Mouse (Mus musculus): ENCODE measurements around the gene Ppp1r14b. TPM values are rescaled to one million over a fixed set of nuclear protein-coding genes. Genes with fewer than 3 reads are reported as not detected.

The Ppp1r14b gene
- polyA plus RNA-seq, 1 experiment from 2014 or later, result 202 TPM

GRCm38 (mm10) chr19:7012426-7012825 lies 37.7 kb downstream of the Ppp1r14b start:
- WGBS, result 63% methylated on average over 4 of the region's 4 CpGs
- no peak overlapping the region for H3K4me3 ChIP-seq (ENCODE audit: low read length)
- no peak overlapping the region for H3K4me2 ChIP-seq (replicated peaks; ENCODE audit: low read depth, low read length)
- H3K36me3 ChIP-seq (ENCODE audit: control insufficient read depth, insufficient read depth, low read length), result no peaks in the 10 kb centered on the region
- no peak overlapping the region for H3K27ac ChIP-seq (ENCODE audit: low read depth, low read length)
- H3K9ac ChIP-seq (ENCODE audit: low read depth, low read length), result no peak overlapping the region
- H3K9me3 ChIP-seq (ENCODE audit: control insufficient read depth, low read length), result no peaks in the 10 kb centered on the region
- ATAC-seq (ENCODE audit: low FRiP score, low TSS enrichment), result no peak
- H3K4me1 ChIP-seq (ENCODE audit: control insufficient read depth, insufficient read depth, low read length), result no peaks in the 10 kb centered on the region
- no peaks in the 10 kb centered on the region for H3K27me3 ChIP-seq (ENCODE audit: control insufficient read depth, insufficient read depth, low read length)

- H3K9ac ChIP-seq (ENCODE audit: low read depth, low read length), result 0 out of 2 replicates have a peak overlapping the region, but pooled peaks have one; percentile 12
- no peak for ATAC-seq (ENCODE audit: low FRiP score, low TSS enrichment)
- 89% methylated on average over 9 of the region's 9 CpGs for WGBS
- no peaks in the 10 kb centered on the region for H3K9me3 ChIP-seq (ENCODE audit: control insufficient read depth, low read length)
- H3K4me1 ChIP-seq (ENCODE audit: control insufficient read depth, insufficient read depth, low read length), result no peaks in the 10 kb centered on the region
- H3K36me3 ChIP-seq (ENCODE audit: control insufficient read depth, insufficient read depth, low read length), result peaks cover 8% of the 10 kb centered on the region
- H3K27me3 ChIP-seq (ENCODE audit: control insufficient read depth, insufficient read depth, low read length), result no peaks in the 10 kb centered on the region
- H3K4me2 ChIP-seq (replicated peaks; ENCODE audit: low read depth, low read length), result no peak overlapping the region
- H3K4me3 ChIP-seq (ENCODE audit: low read length), result no peak overlapping the region
- H3K27ac ChIP-seq (ENCODE audit: low read depth, low read length), result no peak overlapping the region
These were observed 39.2 kb downstream of the Ppp1r14b start for GRCm38 (mm10) chr19:7013984-7014383.

- WGBS, result 95% methylated on average over 19 of the region's 20 CpGs
- no peak overlapping the region for H3K27ac ChIP-seq (ENCODE audit: low read depth, low read length)
- H3K36me3 ChIP-seq (ENCODE audit: control insufficient read depth, insufficient read depth, low read length), result peaks cover 15% of the 10 kb centered on the region
- H3K4me3 ChIP-seq (ENCODE audit: low read length), result no peak overlapping the region
- no peak overlapping the region for H3K4me2 ChIP-seq (replicated peaks; ENCODE audit: low read depth, low read length)
- no peaks in the 10 kb centered on the region for H3K27me3 ChIP-seq (ENCODE audit: control insufficient read depth, insufficient read depth, low read length)
- ATAC-seq (ENCODE audit: low FRiP score, low TSS enrichment), result no peak
- no peaks in the 10 kb centered on the region for H3K4me1 ChIP-seq (ENCODE audit: control insufficient read depth, insufficient read depth, low read length)
- no peaks in the 10 kb centered on the region for H3K9me3 ChIP-seq (ENCODE audit: control insufficient read depth, low read length)
- H3K9ac ChIP-seq (ENCODE audit: low read depth, low read length), result 0 out of 2 replicates have a peak overlapping the region, but pooled peaks have one; percentile 12
These were observed 39.8 kb downstream of the Ppp1r14b start for GRCm38 (mm10) chr19:7014481-7015135.

- H3K4me3 ChIP-seq (ENCODE audit: low read length), result no peak overlapping the region
- H3K27me3 ChIP-seq (ENCODE audit: control insufficient read depth, insufficient read depth, low read length), result no peaks in the 10 kb centered on the region
- H3K9me3 ChIP-seq (ENCODE audit: control insufficient read depth, low read length), result no peaks in the 10 kb centered on the region
- no peak overlapping the region for H3K27ac ChIP-seq (ENCODE audit: low read depth, low read length)
- H3K36me3 ChIP-seq (ENCODE audit: control insufficient read depth, insufficient read depth, low read length), result peaks cover 47% of the 10 kb centered on the region
- ATAC-seq (ENCODE audit: low FRiP score, low TSS enrichment), result no peak
- 72% methylated on average over 12 of the region's 12 CpGs for WGBS
- H3K4me1 ChIP-seq (ENCODE audit: control insufficient read depth, insufficient read depth, low read length), result no peaks in the 10 kb centered on the region
- no peak overlapping the region for H3K4me2 ChIP-seq (replicated peaks; ENCODE audit: low read depth, low read length)
- no peak overlapping the region for H3K9ac ChIP-seq (ENCODE audit: low read depth, low read length)
These were observed 43.0 kb downstream of the Ppp1r14b start for GRCm38 (mm10) chr19:7017541-7018457.

GRCm38 (mm10) chr19:7018546-7018945 lies 43.8 kb downstream of the Ppp1r14b start:
- H3K4me2 ChIP-seq (replicated peaks; ENCODE audit: low read depth, low read length), result no peak overlapping the region
- H3K27ac ChIP-seq (ENCODE audit: low read depth, low read length), result no peak overlapping the region
- no peak overlapping the region for H3K9ac ChIP-seq (ENCODE audit: low read depth, low read length)
- H3K9me3 ChIP-seq (ENCODE audit: control insufficient read depth, low read length), result no peaks in the 10 kb centered on the region
- no peak overlapping the region for H3K4me3 ChIP-seq (ENCODE audit: low read length)
- H3K36me3 ChIP-seq (ENCODE audit: control insufficient read depth, insufficient read depth, low read length), result peaks cover 54% of the 10 kb centered on the region
- WGBS, result 89% methylated on average over 11 of the region's 11 CpGs
- ATAC-seq (ENCODE audit: low FRiP score, low TSS enrichment), result no peak
- no peaks in the 10 kb centered on the region for H3K4me1 ChIP-seq (ENCODE audit: control insufficient read depth, insufficient read depth, low read length)
- no peaks in the 10 kb centered on the region for H3K27me3 ChIP-seq (ENCODE audit: control insufficient read depth, insufficient read depth, low read length)

GRCm38 (mm10) chr19:7019191-7019590 lies 44.4 kb downstream of the Ppp1r14b start, which contains the start of gene Fermt3:
Fermt3 (minus strand) TSS chr19:7019469.
- WGBS, result 82% methylated on average over 5 of the region's 5 CpGs
- H3K27ac ChIP-seq (ENCODE audit: low read depth, low read length), result no peak within 1 kb of the TSS
- H3K36me3 ChIP-seq (ENCODE audit: control insufficient read depth, insufficient read depth, low read length), result peaks cover 61% of the 10 kb centered on the region
- no peaks in the 10 kb centered on the region for H3K27me3 ChIP-seq (ENCODE audit: control insufficient read depth, insufficient read depth, low read length)
- no peak within 1 kb of the TSS for H3K4me2 ChIP-seq (replicated peaks; ENCODE audit: low read depth, low read length)
- H3K4me3 ChIP-seq (ENCODE audit: low read length), result no peak within 1 kb of the TSS
- no peak within 1 kb of the TSS for H3K9ac ChIP-seq (ENCODE audit: low read depth, low read length)
- no peaks in the 10 kb centered on the region for H3K4me1 ChIP-seq (ENCODE audit: control insufficient read depth, insufficient read depth, low read length)
- no peak for ATAC-seq (ENCODE audit: low FRiP score, low TSS enrichment)
- no peaks in the 10 kb centered on the region for H3K9me3 ChIP-seq (ENCODE audit: control insufficient read depth, low read length)

- H3K27me3 ChIP-seq (ENCODE audit: control insufficient read depth, insufficient read depth, low read length), result no peaks in the 10 kb centered on the region
- H3K4me3 ChIP-seq (ENCODE audit: low read length), result no peak overlapping the region
- no peaks in the 10 kb centered on the region for H3K4me1 ChIP-seq (ENCODE audit: control insufficient read depth, insufficient read depth, low read length)
- no peak overlapping the region for H3K9ac ChIP-seq (ENCODE audit: low read depth, low read length)
- no peak overlapping the region for H3K4me2 ChIP-seq (replicated peaks; ENCODE audit: low read depth, low read length)
- no peaks in the 10 kb centered on the region for H3K9me3 ChIP-seq (ENCODE audit: control insufficient read depth, low read length)
- H3K27ac ChIP-seq (ENCODE audit: low read depth, low read length), result no peak overlapping the region
- WGBS, result 53% methylated on average over 3 of the region's 3 CpGs
- H3K36me3 ChIP-seq (ENCODE audit: control insufficient read depth, insufficient read depth, low read length), result peaks cover 71% of the 10 kb centered on the region
- ATAC-seq (ENCODE audit: low FRiP score, low TSS enrichment), result peak; percentile 40; the same call in 1 of the 2 replicates
These were observed 45.5 kb downstream of the Ppp1r14b start for GRCm38 (mm10) chr19:7020224-7020641.

All from kidney, embryonic 14.5 days (tissue).